Mouse (Mus musculus): ENCODE measurements around the gene Cbx3. TPM values are rescaled to one million over a fixed set of nuclear protein-coding genes. Genes with fewer than 3 reads are reported as not detected.
A peak's percentile ranks its signal among the peaks of the same experiment; 100 is the strongest.
"Not testable (repeated sequence)": the region's sequence is repeated elsewhere in the genome, so short reads cannot be mapped to it uniquely, and the experiment has no call there.

Cbx3 gene
- polyA plus RNA-seq, 1 experiment from 2014 or later, result 719 TPM

DNA sequence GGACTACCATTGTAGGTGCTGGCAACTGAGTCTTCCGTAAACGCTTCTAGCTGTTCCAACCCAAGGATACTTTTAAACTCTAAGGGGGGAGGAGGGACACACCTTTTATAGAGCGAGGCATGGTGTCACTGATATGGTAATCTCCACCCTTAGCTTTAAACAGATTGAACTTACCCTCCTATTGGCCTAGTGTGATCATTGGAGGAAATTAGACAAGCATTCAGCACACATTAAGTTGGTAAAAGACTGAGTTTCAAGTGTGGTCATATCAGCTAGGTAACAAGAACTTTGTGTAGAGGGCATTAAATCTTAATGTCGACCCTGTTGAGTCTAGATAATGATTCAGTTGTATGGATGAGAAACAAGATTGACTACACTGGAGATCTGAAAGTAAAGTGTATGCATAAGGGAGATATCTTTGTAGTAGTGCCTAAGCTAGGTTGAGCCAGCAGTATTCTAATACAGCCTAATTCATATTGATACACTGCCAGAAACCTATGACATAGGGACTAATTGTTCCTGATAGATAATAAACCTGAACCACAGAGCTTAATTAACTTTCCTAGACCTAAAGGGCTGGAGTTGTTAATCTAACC is 9.1 kb downstream of the Cbx3 start:
- Histone ChIP-seq H3K4me3 (replicated peaks) (no peak overlapping the region), H3K4me2 (no peak overlapping the region), H3K9ac (no peak overlapping the region), H3K9me3 (no peaks in the 10 kb centered on the region), H3K4me1 (0 out of 2 replicates have a peak, but pooled peaks cover 5% of the 10 kb centered on the region), H3K36me3 (replicated peaks) (peaks cover 77% of the 10 kb centered on the region), H3K27me3 (no peaks in the 10 kb centered on the region), H3K27ac (no peak overlapping the region)
- ATAC-seq (ENCODE audit: low FRiP score), result no peak
- WGBS, result 96% methylated on average over 4 of the region's 4 CpGs

DNA sequence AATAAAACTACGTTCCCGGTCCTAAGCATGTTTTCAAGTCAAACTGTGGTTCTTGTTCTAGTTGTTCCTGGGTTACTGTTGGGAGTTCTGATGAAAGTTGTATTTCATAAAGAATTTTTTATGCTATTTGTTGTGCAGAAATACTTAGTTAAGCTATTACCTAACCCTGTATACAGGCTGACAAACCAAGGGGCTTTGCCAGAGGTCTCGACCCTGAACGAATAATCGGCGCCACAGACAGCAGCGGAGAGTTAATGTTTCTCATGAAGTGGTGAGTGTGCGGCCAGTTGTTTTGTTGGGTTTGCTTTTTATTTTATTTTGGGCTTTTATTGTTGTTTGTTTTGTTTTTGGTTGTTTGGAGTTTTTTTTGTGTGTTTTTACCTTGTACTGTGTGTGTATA is 11.4 kb downstream of the Cbx3 start:
- 94% methylated on average over 8 of the region's 8 CpGs for WGBS
- no peak overlapping the region for H3K4me3 ChIP-seq (replicated peaks)
- H3K27ac ChIP-seq, result no peak overlapping the region
- no peak for ATAC-seq (ENCODE audit: low FRiP score)
- no peaks in the 10 kb centered on the region for H3K9me3 ChIP-seq
- H3K27me3 ChIP-seq, result no peaks in the 10 kb centered on the region
- H3K36me3 ChIP-seq (replicated peaks), result peaks cover 60% of the 10 kb centered on the region
- H3K4me1 ChIP-seq, result no peaks in the 10 kb centered on the region
- no peak overlapping the region for H3K4me2 ChIP-seq
- no peak overlapping the region for H3K9ac ChIP-seq

DNA sequence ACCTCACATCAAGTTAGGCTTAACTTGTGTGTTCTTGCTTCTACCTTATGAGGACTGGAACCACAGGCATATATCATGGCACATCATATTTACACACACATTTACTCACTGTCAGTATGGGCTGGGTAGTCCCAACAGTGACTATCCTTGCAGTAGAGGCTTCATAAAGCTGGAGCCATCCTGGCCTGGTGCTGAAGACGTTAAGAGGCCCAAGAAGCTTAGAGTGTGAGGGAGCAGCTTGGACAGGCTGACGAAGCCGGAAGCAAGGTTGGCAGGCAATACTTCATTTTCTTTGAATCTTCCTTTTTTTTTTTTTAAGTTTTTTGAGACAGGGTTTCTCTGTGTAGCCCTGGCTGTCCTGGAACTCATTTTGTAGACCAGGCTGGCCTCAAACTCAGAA is 13.7 kb downstream of the Cbx3 start:
- H3K27me3 ChIP-seq, result no peaks in the 10 kb centered on the region
- WGBS, result 94% methylated on average over 3 of the region's 3 CpGs
- no peak overlapping the region for H3K4me3 ChIP-seq (replicated peaks)
- no peak overlapping the region for H3K27ac ChIP-seq
- peaks cover 6% of the 10 kb centered on the region; the same call in 1 of the 2 replicates for H3K9me3 ChIP-seq
- H3K4me2 ChIP-seq, result no peak overlapping the region
- no peaks in the 10 kb centered on the region for H3K4me1 ChIP-seq
- ATAC-seq (ENCODE audit: low FRiP score), result no peak
- H3K36me3 ChIP-seq (replicated peaks), result peaks cover 44% of the 10 kb centered on the region
- no peak overlapping the region for H3K9ac ChIP-seq

DNA sequence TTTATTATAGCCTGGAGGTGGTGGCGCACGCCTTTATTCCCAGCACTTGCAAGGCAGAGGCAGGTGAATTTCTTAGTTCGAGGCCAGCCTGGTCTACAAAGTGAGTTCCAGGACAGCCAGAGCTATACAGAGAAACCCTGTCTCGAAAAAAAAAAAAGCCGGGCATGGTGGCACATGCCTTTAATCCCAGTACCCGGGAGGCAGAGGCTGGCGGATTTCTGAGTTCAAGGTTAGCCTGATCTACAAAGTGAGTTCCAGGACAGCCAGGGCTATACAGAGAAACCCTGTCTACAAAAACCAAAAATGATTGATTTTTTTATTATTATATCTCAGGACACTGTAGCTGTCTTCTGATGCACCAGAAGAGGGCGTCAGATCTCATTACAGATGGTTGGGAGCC is 14.4 kb downstream of the Cbx3 start:
- not testable (repeated sequence) for H3K27ac ChIP-seq; H3K4me1 ChIP-seq; H3K9me3 ChIP-seq; H3K4me3 ChIP-seq (replicated peaks); H3K4me2 ChIP-seq; ATAC-seq (ENCODE audit: low FRiP score); H3K27me3 ChIP-seq; H3K9ac ChIP-seq
- 89% methylated on average over 8 of the region's 8 CpGs for WGBS
- H3K36me3 ChIP-seq (replicated peaks), result peaks cover 37% of the 10 kb centered on the region

DNA sequence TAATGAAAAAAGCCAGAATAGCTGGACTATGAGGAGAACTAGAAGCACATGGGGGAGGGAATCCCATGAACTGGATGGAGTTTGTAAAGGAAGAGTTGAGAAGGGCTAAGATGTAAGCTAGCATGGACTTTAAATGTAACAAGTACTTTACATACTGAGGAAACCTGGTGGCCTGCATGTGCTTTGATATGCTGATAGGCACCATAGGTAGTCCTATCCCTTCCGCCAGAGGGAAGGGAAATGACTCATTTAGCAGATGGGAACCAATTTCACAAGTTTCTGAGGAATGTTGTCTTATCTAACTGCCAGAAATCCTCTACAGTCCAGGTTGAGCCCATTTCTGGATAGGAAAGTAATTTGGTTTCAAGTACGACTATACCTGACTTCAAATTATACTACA is 15.5 kb downstream of the Cbx3 start:
- 73% methylated on average over 2 of the region's 2 CpGs for WGBS
- Histone ChIP-seq H3K9ac (no peak overlapping the region), H3K9me3 (peaks cover 6% of the 10 kb centered on the region; the same call in 1 of the 2 replicates), H3K27ac (0 out of 2 replicates have a peak overlapping the region, but pooled peaks have one; percentile 3), H3K36me3 (replicated peaks) (peaks cover 26% of the 10 kb centered on the region), H3K4me1 (no peaks in the 10 kb centered on the region), H3K27me3 (no peaks in the 10 kb centered on the region), H3K4me3 (replicated peaks) (no peak overlapping the region), H3K4me2 (no peak overlapping the region)
- no peak for ATAC-seq (ENCODE audit: low FRiP score)

DNA sequence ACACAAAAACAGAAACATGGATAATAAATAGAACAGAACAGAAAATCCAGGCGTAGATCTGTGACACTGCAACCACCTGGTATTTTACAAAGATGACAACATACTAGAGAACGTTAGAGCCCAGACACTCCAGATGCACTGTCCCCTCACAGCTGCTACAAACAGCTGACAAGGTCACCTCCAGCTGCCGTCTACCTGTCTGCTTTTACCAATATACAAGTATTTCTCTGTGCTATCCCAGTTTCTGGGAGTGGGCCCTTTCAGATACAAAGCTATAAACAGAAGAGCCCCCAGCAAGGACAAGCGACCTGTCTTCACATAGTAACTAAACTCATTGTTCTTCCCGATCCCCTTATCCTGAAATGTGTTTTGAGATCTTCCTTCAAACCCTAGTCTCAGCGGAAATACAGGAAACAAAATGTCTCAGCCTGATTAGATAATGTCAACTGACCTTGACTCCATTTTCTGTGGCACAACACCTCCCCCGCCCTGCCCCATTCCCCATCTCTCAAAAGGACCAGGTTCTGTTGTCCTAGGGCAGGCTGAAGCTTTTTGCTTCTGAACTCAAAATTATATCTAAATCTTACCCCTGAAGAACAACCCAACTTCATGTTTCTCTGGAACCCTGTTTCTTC is 16.0 kb downstream of the Cbx3 start:
- 77% methylated on average over 7 of the region's 7 CpGs for WGBS
- no peaks in the 10 kb centered on the region for H3K27me3 ChIP-seq
- peaks cover 6% of the 10 kb centered on the region; the same call in 1 of the 2 replicates for H3K9me3 ChIP-seq
- no peaks in the 10 kb centered on the region for H3K4me1 ChIP-seq
- no peak for ATAC-seq (ENCODE audit: low FRiP score)
- no peak overlapping the region for H3K9ac ChIP-seq
- H3K4me2 ChIP-seq, result no peak overlapping the region
- peaks cover 21% of the 10 kb centered on the region for H3K36me3 ChIP-seq (replicated peaks)
- H3K4me3 ChIP-seq (replicated peaks), result no peak overlapping the region
- no peak overlapping the region for H3K27ac ChIP-seq

DNA sequence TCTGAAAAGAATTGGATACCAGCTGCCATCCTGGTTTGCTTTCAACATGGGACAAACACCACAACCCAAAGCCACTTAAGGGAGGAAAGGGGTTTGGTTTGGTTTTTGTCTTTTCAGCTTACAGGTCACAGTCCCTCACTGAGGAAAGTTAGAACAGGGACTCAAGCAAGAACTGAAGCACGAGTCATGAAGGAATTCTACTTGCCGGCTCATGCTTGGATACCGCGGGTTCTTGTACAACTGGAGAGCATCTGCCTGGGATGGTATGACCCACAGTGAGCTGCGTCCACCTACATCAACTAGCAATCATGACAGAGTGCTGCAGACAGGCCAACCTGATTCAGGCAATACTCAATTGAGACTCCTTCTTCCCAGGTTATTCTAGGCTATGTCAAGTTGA is 16.6 kb downstream of the Cbx3 start:
- H3K27ac ChIP-seq, result no peak overlapping the region
- H3K36me3 ChIP-seq (replicated peaks), result peaks cover 15% of the 10 kb centered on the region
- H3K4me3 ChIP-seq (replicated peaks), result no peak overlapping the region
- 98% methylated on average over 5 of the region's 5 CpGs for WGBS
- H3K4me1 ChIP-seq, result no peaks in the 10 kb centered on the region
- no peak for ATAC-seq (ENCODE audit: low FRiP score)
- H3K9me3 ChIP-seq, result peaks cover 6% of the 10 kb centered on the region; the same call in 1 of the 2 replicates
- no peak overlapping the region for H3K4me2 ChIP-seq
- H3K9ac ChIP-seq, result no peak overlapping the region
- no peaks in the 10 kb centered on the region for H3K27me3 ChIP-seq

DNA sequence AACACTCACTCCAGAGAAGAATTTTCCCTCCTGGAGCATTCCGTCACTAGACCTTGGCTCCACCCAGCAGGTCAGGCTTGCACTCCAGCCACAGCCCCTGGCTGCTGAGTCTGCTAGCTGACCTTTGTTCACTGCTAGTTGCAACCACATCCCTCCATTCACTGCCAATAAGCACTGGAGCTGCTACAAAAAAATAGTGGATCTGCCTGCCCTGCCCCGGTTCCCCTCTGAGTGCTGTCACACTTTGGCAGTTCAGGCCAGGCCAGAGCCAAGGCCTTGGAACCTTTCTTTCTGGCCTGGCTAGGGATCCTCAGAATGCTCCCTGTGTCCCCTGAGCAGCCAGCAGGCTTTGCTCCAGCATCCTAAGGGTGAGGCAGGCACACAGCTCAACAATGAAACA is 19.6 kb downstream of the Cbx3 start:
- Histone ChIP-seq H3K27ac (no peak overlapping the region), H3K9me3 (peaks cover 6% of the 10 kb centered on the region; the same call in 1 of the 2 replicates), H3K4me3 (replicated peaks) (no peak overlapping the region), H3K27me3 (no peaks in the 10 kb centered on the region), H3K36me3 (replicated peaks) (no peaks in the 10 kb centered on the region), H3K9ac (no peak overlapping the region), H3K4me1 (no peaks in the 10 kb centered on the region), H3K4me2 (no peak overlapping the region)
- WGBS, result 67% methylated on average over 2 of the region's 2 CpGs
- no peak for ATAC-seq (ENCODE audit: low FRiP score)

DNA sequence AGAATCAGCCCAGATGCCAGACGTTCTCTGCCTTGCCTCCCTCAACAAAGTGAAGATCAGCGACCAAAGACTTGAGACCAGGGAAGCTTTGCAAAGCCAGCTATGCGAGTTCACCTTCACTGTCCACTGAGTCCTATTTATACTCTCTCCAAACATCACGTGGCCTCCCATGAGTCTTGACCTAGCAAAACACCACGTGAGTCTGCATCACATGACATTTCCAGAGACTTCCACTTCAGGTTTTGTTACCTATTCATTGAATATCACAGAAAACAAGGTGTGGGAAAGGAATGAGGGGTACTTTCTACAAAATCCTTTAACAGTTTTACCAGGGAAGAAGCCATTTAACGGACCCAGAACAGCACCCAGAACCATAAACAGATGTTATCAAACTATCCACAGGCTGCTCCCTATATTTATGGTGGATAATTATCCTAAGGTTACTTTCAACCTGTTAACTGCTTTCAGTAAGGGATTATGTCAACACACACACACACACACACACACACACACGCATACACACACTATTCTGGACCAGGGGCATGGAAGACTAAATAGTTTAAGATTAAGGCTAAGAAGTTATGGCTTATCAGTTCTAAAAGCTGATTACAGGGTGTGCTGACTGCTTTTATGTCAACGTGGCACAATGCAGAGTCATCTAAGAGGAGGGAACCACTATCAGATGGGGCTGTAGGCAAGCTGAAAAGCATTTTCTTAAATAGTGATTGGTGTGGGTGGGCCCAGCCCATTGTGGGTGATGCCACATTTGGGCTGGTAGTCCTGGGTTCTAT is 27.4 kb downstream of the Cbx3 start:
- 81% methylated on average over 8 of the region's 8 CpGs for WGBS
- H3K4me1 ChIP-seq, result no peaks in the 10 kb centered on the region
- no peak overlapping the region for H3K4me3 ChIP-seq (replicated peaks)
- no peaks in the 10 kb centered on the region for H3K9me3 ChIP-seq
- no peak overlapping the region for H3K9ac ChIP-seq
- ATAC-seq (ENCODE audit: low FRiP score), result no peak
- H3K27ac ChIP-seq, result no peak overlapping the region
- H3K36me3 ChIP-seq (replicated peaks), result no peaks in the 10 kb centered on the region
- H3K27me3 ChIP-seq, result no peaks in the 10 kb centered on the region
- H3K4me2 ChIP-seq, result no peak overlapping the region

DNA sequence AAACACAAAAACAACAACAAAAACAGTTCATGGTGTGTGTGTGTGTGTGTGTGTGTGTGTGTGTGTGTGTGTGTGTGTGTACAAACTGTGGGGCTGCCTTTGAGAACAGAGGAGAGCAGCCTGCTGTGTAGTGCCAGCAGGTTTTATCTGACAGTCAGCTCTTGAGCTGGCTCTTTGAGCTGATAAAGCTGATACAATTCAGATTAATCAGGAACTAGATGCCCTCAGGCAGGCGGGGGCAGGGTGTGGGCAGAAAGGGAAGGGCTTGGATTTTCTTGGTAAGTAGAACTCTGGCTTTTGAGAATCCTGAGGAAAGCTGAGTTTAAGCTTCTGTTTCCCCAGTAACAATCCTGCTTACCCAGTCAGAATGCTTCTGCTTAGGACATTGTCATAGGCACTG is 35.5 kb downstream of the Cbx3 start:
- Histone ChIP-seq H3K4me3 (replicated peaks) (no peak overlapping the region), H3K36me3 (replicated peaks) (no peaks in the 10 kb centered on the region), H3K4me1 (0 out of 2 replicates have a peak, but pooled peaks cover 5% of the 10 kb centered on the region), H3K27me3 (no peaks in the 10 kb centered on the region), H3K27ac (no peak overlapping the region), H3K9me3 (no peaks in the 10 kb centered on the region), H3K9ac (no peak overlapping the region), H3K4me2 (no peak overlapping the region)
- no peak for ATAC-seq (ENCODE audit: low FRiP score)
- WGBS, result 50% methylated on average over 1 of the region's 1 CpGs

DNA sequence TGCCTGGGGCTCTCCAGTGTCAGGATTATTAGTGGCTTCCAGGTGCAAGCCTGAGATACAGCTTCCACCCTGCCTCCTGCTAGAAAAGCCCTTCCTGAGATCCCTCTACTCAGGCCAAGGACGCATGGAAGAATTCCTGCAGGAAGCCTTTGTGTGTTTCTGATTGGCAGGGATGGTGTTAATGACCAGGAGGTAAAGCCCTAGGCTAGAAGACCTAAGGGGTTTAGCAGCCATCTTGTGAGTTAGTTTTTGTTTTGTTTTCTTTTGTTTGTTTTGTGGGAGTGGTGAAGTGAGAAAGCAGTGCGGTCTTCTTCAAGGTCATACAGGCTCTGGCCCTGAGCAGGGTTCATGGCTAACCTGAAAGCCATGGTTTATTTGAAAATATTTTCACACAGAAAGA is 37.4 kb downstream of the Cbx3 start:
- WGBS, result 63% methylated on average over 2 of the region's 2 CpGs
- H3K4me2 ChIP-seq, result no peak overlapping the region
- H3K9ac ChIP-seq, result no peak overlapping the region
- H3K36me3 ChIP-seq (replicated peaks), result no peaks in the 10 kb centered on the region
- no peak overlapping the region for H3K4me3 ChIP-seq (replicated peaks)
- no peaks in the 10 kb centered on the region for H3K9me3 ChIP-seq
- ATAC-seq (ENCODE audit: low FRiP score), result no peak
- no peaks in the 10 kb centered on the region for H3K27me3 ChIP-seq
- no peak overlapping the region for H3K27ac ChIP-seq
- H3K4me1 ChIP-seq, result 0 out of 2 replicates have a peak, but pooled peaks cover 5% of the 10 kb centered on the region

DNA sequence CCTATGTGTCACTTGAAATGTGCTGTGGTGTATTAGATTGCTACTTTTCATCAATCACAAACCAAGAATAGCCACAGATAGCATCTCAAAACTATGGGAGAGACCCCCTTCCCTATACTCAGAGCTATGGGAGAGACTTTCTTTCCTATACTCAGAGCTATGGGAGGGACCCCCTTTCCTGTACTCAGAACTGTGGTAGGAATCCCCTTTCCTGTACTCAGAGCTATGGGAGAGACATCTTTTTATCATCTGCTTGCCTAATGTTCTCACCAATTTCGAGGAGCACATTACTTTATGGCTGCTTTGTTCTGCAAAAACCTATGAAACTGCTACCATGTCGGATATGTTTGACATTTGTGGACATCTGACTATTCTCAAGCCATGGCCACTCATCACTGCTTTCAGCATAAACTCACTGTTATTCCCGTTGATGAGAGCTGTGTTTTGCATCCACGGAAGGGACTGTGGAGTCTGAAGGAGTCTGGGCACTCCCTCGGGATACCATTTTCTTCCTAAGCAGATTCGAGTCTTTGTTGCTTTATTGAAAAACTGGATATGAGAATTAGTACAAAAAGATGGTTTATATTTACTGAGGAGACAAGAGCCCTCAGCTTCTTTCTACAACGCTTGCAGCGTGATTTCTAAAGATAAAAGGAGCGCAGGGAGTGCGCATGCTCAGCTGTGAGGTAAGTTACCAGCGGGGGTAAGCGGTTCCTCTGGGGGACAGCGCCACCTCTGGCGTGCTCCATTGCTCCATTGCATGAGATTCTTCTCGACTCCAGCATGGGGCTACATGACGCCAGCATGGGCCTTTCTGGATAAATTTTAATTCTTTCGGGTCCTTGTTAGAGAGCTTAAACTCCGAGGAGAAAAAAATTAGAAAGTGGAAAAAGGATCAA is 38.8 kb downstream of the Cbx3 start:
- no peaks in the 10 kb centered on the region for H3K9me3 ChIP-seq
- ATAC-seq (ENCODE audit: low FRiP score), result no peak
- peak overlapping the region; percentile 48 for H3K4me2 ChIP-seq
- H3K4me3 ChIP-seq (replicated peaks), result peak overlapping the region; percentile 21
- no peaks in the 10 kb centered on the region for H3K36me3 ChIP-seq (replicated peaks)
- WGBS, result 28% methylated on average over 18 of the region's 18 CpGs
- no peaks in the 10 kb centered on the region for H3K27me3 ChIP-seq
- H3K4me1 ChIP-seq, result 0 out of 2 replicates have a peak, but pooled peaks cover 5% of the 10 kb centered on the region
- 0 out of 2 replicates have a peak overlapping the region, but pooled peaks have one; percentile 43 for H3K9ac ChIP-seq
- no peak overlapping the region for H3K27ac ChIP-seq

Measured in forebrain, embryonic 12.5 days (tissue).